Comparison of ENCODE assay signal across 21 mouse cellular contexts in the genomic region with DNA sequence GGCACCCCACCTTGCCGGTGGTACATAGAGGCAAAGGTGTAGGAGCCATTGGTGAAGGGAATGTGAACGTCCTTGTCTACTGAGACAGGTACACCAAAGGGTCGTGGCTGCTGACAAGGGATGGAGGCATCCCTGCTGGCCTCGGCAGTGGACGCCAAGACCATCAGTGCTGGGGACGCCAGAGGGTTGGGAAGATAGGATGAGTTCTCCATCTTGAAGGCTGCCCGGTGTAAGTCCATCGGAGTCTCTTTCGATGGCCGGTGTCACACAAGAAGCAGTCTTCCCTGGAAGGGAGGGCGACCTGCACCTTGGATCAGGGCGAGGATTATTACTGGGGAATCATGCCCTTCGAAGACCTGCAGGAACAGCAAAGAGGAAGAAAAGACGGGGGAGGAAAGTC.
"Had no signal": no experiment of that assay in that cellular context is flagged by ENCODE, and none has a peak within 500 bp of the region (broad histone marks: within the 10 kb centered on the region; RNA-seq: fewer than 3 reads in every experiment).

No protein-coding gene starts in this region.

- H3K9ac ChIP-seq: liver, embryonic 13.5 days; liver, embryonic 15.5 days; liver, postnatal 0 days; lung, embryonic 15.5 days; neural tube, embryonic 13.5 days; neural tube, embryonic 15.5 days had no signal

- H3K36me3 ChIP-seq: liver, embryonic 13.5 days; liver, embryonic 15.5 days; lung, embryonic 15.5 days; neural tube, embryonic 13.5 days; neural tube, embryonic 15.5 days had no signal

- H3K27ac ChIP-seq: liver, embryonic 13.5 days; liver, embryonic 15.5 days; lung, embryonic 15.5 days; macrophage; neural tube, embryonic 13.5 days; neural tube, embryonic 15.5 days had no signal

- H3K4me2 ChIP-seq: liver, embryonic 13.5 days; liver, embryonic 15.5 days; lung, embryonic 15.5 days; neural tube, embryonic 13.5 days; neural tube, embryonic 15.5 days had no signal

- H3K4me3 ChIP-seq: liver, embryonic 13.5 days; liver, embryonic 15.5 days; lung, embryonic 15.5 days; megakaryocyte, embryonic 14.5 days; myocyte; neural tube, embryonic 13.5 days; neural tube, embryonic 15.5 days had no signal

- H3K9me3 ChIP-seq: liver, embryonic 13.5 days; liver, embryonic 15.5 days; lung, embryonic 15.5 days; neural tube, embryonic 13.5 days; neural tube, embryonic 15.5 days had no signal

- ATAC-seq: liver, postnatal 0 days; lung, postnatal 0 days had no signal

- DNase-seq: liver, embryonic 13.5 days; liver, postnatal 0 days; lung, adult 2 months; lung, postnatal 14 days; lung, postnatal 36 days; retina, postnatal 1 day; right cerebral cortex, adult 18-20 months; right cerebral cortex, postnatal 25 days; right cerebral cortex, postnatal 4 days; spleen, adult 18-20 months; thymus, adult 18-20 months; thymus, postnatal 14 days; thymus, postnatal 36 days had no signal
